Mouse (Mus musculus) forebrain, embryonic 13.5 days (tissue): ENCODE data around the gene Fkbp4. TPM values are rescaled to one million over a fixed set of nuclear protein-coding genes. Genes with fewer than 3 reads are reported as not detected.
A peak's percentile ranks its signal among the peaks of the same experiment; 100 is the strongest.

Experiments
- ATAC-seq: fragments of 200-750 bp; cut with Nextera tagmentation; 2 replicates; pipeline ENCODE4 v1.8.0; 2017
- H3K27ac ChIP-seq: fragments of 300-500 bp; sonication (generic); 2 replicates; pipeline ENCODE4 v1.5.1; 2015; ENCODE audit warnings: inconsistent platforms, mild to moderate bottlenecking, moderate library complexity
- H3K27me3 ChIP-seq: fragments of 300-500 bp; sonication (generic); 2 replicates; pipeline ENCODE4 v1.6.1; 2015; ENCODE audit warnings: mild to moderate bottlenecking, inconsistent platforms
- H3K36me3 ChIP-seq: fragments of 300-500 bp; sonication (generic); 2 replicates; pipeline ENCODE4 v1.6.1; 2015; ENCODE audit warnings: mild to moderate bottlenecking, inconsistent platforms; ENCODE audit not compliant: poor library complexity, severe bottlenecking
- H3K4me1 ChIP-seq: fragments of 300-500 bp; sonication (generic); 2 replicates; pipeline ENCODE4 v1.6.1; 2015; ENCODE audit warnings: inconsistent platforms
- H3K4me2 ChIP-seq: fragments of 300-500 bp; sonication (generic); 2 replicates; pipeline ENCODE4 v1.6.1; 2015; ENCODE audit warnings: inconsistent platforms, mild to moderate bottlenecking, moderate library complexity
- H3K4me3 ChIP-seq: fragments of 300-500 bp; sonication (generic); 2 replicates; pipeline ENCODE4 v1.5.1; 2015; ENCODE audit warnings: mild to moderate bottlenecking, inconsistent platforms
- H3K9ac ChIP-seq: fragments of 300-500 bp; sonication (generic); 2 replicates; pipeline ENCODE4 v1.6.1; 2015; ENCODE audit warnings: mild to moderate bottlenecking, inconsistent platforms
- H3K9me3 ChIP-seq: fragments of 300-500 bp; sonication (generic); replicated peaks from 2 replicates; pipeline ENCODE4 v1.6.1; 2016; ENCODE audit warnings: inconsistent platforms
- WGBS: fragments of 180-500 bp; shearing (Covaris S2); methylation state at CpG from one replicate; pipeline ENCODE4 v1.1.7; 2015; 5-methylcytosine and 5-hydroxymethylcytosine counted together
- polyA plus RNA-seq: library from polyadenylated mRNA; unstranded; fragments of >200 nt; fragmentation: Nextera tagmentation; extraction: Ambion mirVana; gene quantifications from 2 replicates; pipeline ENCODE4 v1.2.1, GENCODE M21; 2015

Gene Fkbp4
- polyA plus RNA-seq, 1 experiment from 2014 or later, result 454 TPM

DNA sequence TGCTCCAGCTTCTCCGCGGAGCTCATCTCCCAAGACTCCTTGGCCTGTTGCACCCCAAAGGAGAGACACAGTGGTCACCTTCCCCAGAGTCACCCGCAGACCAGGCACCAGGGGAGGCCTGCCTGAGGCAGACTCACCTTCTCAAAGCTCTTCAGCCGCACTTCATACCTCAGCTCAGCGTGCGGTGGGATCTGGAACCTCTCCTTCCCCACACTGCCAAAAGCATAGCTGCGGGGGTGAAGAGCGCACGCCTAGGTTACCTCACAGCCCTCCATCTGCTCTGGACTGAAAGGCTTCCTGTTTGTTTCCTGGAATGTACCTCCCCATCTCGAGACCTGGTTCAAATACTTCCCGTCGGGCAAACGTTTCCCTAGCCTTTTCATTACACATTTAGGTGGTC, 4.9 kb downstream of the Fkbp4 start:
- ATAC-seq, result no peak
- Histone ChIP-seq H3K4me1 (peaks cover 23% of the 10 kb centered on the region), H3K4me3 (no peak overlapping the region), H3K4me2 (no peak overlapping the region), H3K27me3 (no peaks in the 10 kb centered on the region), H3K27ac (no peak overlapping the region), H3K9me3 (no peaks in the 10 kb centered on the region), H3K36me3 (peaks cover 80% of the 10 kb centered on the region), H3K9ac (no peak overlapping the region)
- WGBS, result 96% methylated on average over 13 of the region's 13 CpGs

DNA sequence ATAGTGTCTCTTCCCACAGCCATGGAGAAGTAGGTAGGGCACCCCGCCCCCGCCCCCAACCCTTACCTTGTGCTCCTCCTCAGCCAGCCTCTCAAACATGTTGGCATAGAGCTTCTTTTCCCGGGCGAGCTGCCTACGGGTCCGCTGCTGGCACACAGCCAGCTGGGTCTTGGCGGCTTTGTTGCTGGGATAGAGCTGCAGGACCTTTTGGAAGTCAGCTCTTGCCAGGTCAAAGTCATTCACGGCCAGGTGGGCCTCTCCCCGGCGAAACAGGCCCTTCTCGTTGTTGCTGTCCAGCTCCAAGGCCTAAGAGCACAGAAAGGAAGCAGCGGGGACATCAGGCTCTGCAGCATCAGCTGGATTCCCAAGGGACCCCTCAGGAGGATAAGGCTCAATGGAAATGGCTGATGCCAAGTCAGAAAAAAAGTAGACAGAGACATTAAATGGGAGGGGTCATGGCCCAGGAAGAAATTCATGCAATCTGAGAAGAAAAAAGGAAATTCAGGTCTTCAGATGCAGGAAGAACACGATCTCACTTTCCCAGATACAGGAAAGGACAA, 6.0 kb downstream of the Fkbp4 start:
- WGBS, result 74% methylated on average over 13 of the region's 13 CpGs

DNA sequence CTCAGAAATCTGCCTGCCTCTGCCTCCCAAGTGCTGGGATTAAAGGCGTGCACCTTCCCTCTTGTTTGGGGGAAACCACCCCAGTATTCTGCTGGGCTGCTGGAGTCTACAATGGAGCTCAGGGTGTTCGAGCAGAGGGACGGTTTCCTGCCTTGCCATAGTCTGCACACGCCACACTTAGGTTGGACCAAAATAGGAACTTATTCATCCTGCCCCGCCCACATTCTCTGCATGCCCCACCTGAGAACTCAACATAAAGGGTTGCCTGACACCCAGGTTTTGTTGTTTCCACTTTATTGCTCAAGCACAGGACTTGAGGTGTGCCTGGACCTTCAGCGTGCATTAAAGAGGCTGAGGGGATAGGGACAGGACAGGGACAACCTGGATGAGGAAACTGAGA, 8.7 kb downstream of the Fkbp4 start:
- H3K27ac ChIP-seq, result no peak overlapping the region
- ATAC-seq, result no peak

More for the DNA sequence above, 6.0 kb downstream of the Fkbp4 start:
- H3K36me3 ChIP-seq, result peaks cover 91% of the 10 kb centered on the region
- no peak overlapping the region for H3K4me3 ChIP-seq
- H3K4me2 ChIP-seq, result no peak overlapping the region
- ATAC-seq, result no peak
- H3K27ac ChIP-seq, result no peak overlapping the region
- H3K9ac ChIP-seq, result no peak overlapping the region
- peaks cover 23% of the 10 kb centered on the region for H3K4me1 ChIP-seq
- H3K9me3 ChIP-seq, result no peaks in the 10 kb centered on the region
- H3K27me3 ChIP-seq, result no peaks in the 10 kb centered on the region

DNA sequence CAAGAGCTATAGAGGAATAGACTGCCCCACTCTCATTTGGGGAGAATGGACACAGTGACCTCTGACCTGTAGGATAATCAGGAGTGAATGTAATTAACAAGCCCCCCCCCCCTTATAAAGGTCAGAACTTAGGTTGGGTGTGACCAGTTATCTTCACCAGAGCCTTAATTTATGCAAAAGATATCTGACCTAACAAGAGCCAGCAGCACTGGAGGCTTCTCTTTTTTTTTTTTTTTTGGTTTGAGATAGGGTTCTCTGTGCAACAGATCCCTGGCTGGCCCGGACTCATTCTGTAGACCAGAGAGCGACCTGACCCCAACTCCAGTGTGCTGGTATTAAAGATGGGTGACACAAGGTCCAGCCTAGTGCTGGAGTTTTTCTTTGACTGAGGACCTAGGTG, 9.2 kb downstream of the Fkbp4 start:
- Histone ChIP-seq H3K9ac (no peak overlapping the region), H3K4me2 (no peak overlapping the region), H3K9me3 (no peaks in the 10 kb centered on the region), H3K27me3 (no peaks in the 10 kb centered on the region), H3K4me3 (no peak overlapping the region), H3K36me3 (peaks cover 68% of the 10 kb centered on the region), H3K27ac (no peak overlapping the region), H3K4me1 (peaks cover 5% of the 10 kb centered on the region; the same call in 1 of the 2 replicates)
- WGBS, result 97% methylated on average over 2 of the region's 2 CpGs
- no peak for ATAC-seq

More for the DNA sequence above, 8.7 kb downstream of the Fkbp4 start:
- WGBS, result 94% methylated on average over 6 of the region's 6 CpGs
- Histone ChIP-seq H3K4me1 (peaks cover 5% of the 10 kb centered on the region; the same call in 1 of the 2 replicates), H3K36me3 (peaks cover 73% of the 10 kb centered on the region), H3K27me3 (no peaks in the 10 kb centered on the region), H3K9me3 (no peaks in the 10 kb centered on the region), H3K9ac (no peak overlapping the region), H3K4me3 (no peak overlapping the region), H3K4me2 (no peak overlapping the region)

DNA sequence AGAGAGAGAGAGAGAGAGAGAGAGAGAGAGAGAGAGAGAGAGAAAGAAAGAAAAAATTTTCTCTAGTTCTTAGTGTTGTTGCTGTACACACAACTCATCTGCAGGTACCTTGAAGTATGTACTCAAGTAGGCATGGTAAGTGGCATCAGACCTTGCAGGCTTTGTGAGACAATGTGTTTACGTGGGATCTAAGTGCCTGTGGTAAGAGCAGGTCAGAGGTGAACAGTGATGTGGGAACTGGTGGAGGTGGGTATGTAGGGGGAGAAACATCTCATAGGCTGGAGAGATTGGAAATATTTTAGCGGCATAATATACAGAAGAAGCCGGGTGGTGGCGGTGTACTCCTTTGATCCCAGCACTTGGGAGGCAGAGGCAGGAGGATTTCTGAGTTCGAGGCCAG, 10.9 kb downstream of the Fkbp4 start:
- no peak overlapping the region for H3K9ac ChIP-seq
- peaks cover 9% of the 10 kb centered on the region for H3K4me1 ChIP-seq
- 94% methylated on average over 5 of the region's 5 CpGs for WGBS
- peaks cover 51% of the 10 kb centered on the region for H3K36me3 ChIP-seq
- no peak overlapping the region for H3K4me2 ChIP-seq
- no peak overlapping the region for H3K4me3 ChIP-seq
- no peaks in the 10 kb centered on the region for H3K9me3 ChIP-seq
- no peak overlapping the region for H3K27ac ChIP-seq
- no peak for ATAC-seq
- H3K27me3 ChIP-seq, result no peaks in the 10 kb centered on the region

DNA sequence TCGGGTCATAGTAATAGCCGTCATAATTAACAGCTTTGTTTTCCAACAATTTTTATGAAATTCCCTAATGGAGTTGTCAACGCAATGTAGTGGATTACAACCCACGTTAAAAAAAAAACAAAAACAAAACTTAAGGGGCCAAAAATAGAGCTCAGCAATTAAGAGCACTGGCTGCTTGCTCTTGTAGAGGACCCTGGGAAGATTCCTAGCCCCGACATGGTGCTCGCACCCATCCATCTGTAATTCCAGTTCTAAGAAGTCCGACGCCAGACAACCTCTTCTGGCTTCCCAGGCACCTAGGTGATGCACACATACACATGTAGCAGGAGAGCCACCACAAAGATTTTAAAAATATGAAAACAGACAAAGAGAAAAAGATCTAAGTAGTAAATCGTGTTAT, 13.4 kb downstream of the Fkbp4 start:
- Histone ChIP-seq H3K4me3 (peak overlapping the region; percentile 61), H3K27ac (peak overlapping the region; percentile 91), H3K27me3 (no peaks in the 10 kb centered on the region), H3K36me3 (peaks cover 26% of the 10 kb centered on the region), H3K9me3 (no peaks in the 10 kb centered on the region), H3K4me2 (peak overlapping the region; percentile 68), H3K4me1 (peaks cover 7% of the 10 kb centered on the region), H3K9ac (peak overlapping the region; percentile 74)
- ATAC-seq, result no peak; the same call in 1 of the 2 replicates
- WGBS, result 18% methylated on average over 9 of the region's 9 CpGs

DNA sequence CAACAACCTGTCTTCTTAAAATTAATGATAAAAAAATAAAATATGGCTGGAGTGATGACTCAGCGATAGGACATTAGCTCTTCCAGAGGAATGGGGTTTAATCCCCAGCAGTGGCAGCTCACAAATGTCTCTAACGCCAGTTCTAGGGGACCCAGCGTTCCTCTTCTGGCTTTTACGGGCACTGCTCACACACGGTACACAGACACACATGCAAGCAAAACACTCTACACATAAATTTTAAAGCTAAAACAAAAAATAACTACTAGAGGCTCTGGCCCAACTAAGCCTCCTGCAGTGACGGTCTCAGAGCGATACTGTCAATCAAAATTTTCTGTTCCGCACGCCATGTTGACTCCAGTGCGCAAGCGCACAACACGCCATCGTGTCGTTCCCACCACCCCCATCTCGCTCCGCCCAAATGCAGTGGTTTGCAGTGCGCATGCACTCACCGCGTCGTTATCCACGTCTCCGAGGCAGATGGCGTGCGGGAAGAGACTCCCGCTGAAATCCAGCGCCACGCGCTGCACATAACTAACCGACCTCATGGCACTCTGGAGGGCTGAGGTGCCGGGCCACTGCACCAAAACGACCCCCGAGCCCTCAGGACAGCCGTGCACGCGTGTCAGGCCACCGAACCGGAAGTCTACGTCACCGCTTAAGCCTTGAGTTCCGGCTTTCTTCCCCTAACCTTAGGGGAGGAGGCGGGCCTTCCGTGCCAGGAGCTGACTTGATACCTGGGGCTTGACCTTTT, 14.0 kb downstream of the Fkbp4 start, which contains the start of gene Itfg2:
Gene Itfg2 (minus strand): TSS at position 663 of the 751 bp plus-strand sequence.
- H3K4me2 ChIP-seq, result peak within 1 kb of the TSS; percentile 68
- ATAC-seq, result peak; percentile 96
- 0% methylated on average over 42 of the region's 42 CpGs for WGBS

DNA sequence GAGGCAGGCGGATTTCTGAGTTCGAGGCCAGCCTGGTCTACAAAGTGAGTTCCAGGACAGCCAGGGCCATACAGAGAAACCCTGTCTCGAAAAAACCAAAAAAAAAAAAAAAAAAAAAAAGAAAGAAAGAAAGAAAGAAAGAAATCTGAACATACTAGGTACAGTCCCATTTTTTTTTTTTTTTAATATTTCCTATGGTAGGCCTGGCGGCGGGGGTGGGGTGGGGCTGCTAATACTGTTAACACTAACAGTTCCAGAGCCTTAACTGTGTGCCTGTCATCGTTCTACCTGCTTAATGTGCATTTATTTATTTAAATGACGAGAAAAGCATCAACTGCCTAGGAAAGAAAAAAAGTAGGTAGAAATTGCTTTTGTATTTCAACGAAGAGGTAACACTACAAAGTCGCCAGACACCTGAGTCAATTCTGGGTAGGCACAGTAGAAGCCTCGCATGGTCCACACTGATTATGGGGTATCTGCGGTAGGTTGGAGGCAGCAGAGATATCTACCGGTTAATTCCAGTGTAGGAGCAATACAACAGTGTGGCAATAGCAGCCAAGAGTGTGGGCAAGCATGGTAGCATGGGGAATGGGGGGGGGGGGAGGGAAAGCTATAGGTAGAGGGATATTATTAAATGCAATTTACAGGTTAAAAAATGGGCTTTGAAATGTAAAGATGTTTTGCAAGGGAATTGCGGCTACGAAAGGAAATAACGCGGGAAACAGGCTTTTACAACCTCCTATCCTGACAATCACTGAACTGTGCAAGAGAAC, 14.8 kb downstream of the Fkbp4 start:
- H3K4me3 ChIP-seq, result peak overlapping the region; percentile 61
- H3K9ac ChIP-seq, result peak overlapping the region; percentile 74
- peaks cover 15% of the 10 kb centered on the region for H3K36me3 ChIP-seq
- no peaks in the 10 kb centered on the region for H3K9me3 ChIP-seq
- WGBS, result 49% methylated on average over 16 of the region's 16 CpGs
- H3K27me3 ChIP-seq, result no peaks in the 10 kb centered on the region
- H3K27ac ChIP-seq, result peak overlapping the region; percentile 91
- H3K4me2 ChIP-seq, result peak overlapping the region; percentile 68
- H3K4me1 ChIP-seq, result peaks cover 7% of the 10 kb centered on the region
- peak; percentile 47 for ATAC-seq

More for the DNA sequence above, 14.0 kb downstream of the Fkbp4 start, which contains the start of gene Itfg2:
- H3K4me3 ChIP-seq, result peak within 1 kb of the TSS; percentile 61
- no peaks in the 10 kb centered on the region for H3K9me3 ChIP-seq
- peak within 1 kb of the TSS; percentile 91 for H3K27ac ChIP-seq
- peaks cover 23% of the 10 kb centered on the region for H3K36me3 ChIP-seq
- peak within 1 kb of the TSS; percentile 74 for H3K9ac ChIP-seq
- H3K4me1 ChIP-seq, result peaks cover 7% of the 10 kb centered on the region
- no peaks in the 10 kb centered on the region for H3K27me3 ChIP-seq

DNA sequence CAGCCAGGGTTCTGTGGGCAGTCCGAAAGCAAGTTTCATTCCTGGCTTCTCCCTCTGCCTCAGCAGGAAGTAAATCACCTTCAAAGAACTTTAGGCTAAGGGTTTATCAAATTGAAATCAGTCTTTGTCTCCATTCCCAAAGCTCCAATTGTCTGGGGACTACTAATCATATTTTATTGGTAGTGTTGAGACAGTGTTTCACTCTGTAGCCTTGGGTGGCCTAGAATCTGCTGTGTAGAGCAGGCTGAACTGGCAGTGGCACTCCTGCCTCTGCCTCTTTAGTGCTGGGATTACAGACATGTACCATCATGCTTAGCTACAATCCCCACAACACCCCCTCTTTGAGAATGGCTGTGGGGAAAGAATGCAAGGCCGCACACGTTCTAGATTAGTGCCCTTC, 17.0 kb downstream of the Fkbp4 start:
- Histone ChIP-seq H3K4me2 (no peak overlapping the region), H3K27ac (no peak overlapping the region), H3K9ac (no peak overlapping the region), H3K4me1 (peaks cover 7% of the 10 kb centered on the region), H3K4me3 (no peak overlapping the region), H3K36me3 (peaks cover 3% of the 10 kb centered on the region; the same call in 1 of the 2 replicates), H3K27me3 (no peaks in the 10 kb centered on the region), H3K9me3 (no peaks in the 10 kb centered on the region)
- no peak for ATAC-seq
- WGBS, result 95% methylated on average over 3 of the region's 3 CpGs

DNA sequence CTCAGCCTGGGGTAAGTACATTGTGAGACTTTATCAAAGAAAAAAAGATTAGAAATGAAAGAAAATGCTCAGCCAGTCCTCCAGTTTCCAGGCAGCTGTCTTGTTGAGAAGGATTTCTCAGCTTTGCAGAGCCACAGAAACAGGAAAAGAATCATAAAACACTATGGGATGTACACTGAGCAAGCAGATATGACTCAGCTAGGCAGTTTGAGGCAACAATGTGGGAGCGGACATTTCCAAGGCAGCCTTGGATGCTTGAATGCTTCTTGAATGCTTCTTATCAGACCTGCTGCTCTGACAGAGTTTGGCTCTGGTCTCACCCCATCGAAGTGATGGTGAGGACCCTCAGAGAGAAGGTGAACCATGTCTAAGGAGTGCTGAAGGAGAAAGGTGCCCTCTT, 17.4 kb downstream of the Fkbp4 start:
- Histone ChIP-seq H3K27me3 (no peaks in the 10 kb centered on the region), H3K9ac (no peak overlapping the region), H3K36me3 (peaks cover 5% of the 10 kb centered on the region; the same call in 1 of the 2 replicates), H3K4me3 (no peak overlapping the region), H3K4me1 (peaks cover 7% of the 10 kb centered on the region), H3K9me3 (no peaks in the 10 kb centered on the region), H3K4me2 (no peak overlapping the region), H3K27ac (no peak overlapping the region)
- WGBS, result 98% methylated on average over 2 of the region's 2 CpGs
- no peak for ATAC-seq

DNA sequence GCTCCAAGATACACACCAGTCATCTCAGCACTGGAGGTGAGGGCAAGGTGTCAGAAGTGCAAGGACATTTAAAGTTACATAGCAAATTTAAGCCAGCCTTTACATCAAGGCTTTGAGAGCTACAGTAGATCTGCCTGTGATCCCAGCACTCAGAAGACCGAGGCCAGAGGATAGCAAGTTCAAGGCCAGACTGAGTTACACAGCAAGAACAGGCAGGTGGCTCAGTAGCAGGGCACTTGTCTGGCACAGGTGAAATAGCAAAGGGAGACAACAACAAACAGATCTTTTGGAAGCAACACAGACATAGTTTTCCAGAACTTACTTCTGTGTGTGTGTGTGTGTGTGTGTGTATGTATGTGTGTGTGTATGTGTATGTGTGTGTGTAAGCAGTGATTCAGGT, 20.4 kb downstream of the Fkbp4 start:
- Histone ChIP-seq H3K4me2 (no peak overlapping the region), H3K4me3 (no peak overlapping the region), H3K9me3 (no peaks in the 10 kb centered on the region), H3K4me1 (no peaks in the 10 kb centered on the region), H3K9ac (no peak overlapping the region), H3K27me3 (no peaks in the 10 kb centered on the region), H3K27ac (no peak overlapping the region), H3K36me3 (peaks cover 21% of the 10 kb centered on the region)
- WGBS, result 93% methylated on average over 1 of the region's 1 CpGs
- ATAC-seq, result no peak

DNA sequence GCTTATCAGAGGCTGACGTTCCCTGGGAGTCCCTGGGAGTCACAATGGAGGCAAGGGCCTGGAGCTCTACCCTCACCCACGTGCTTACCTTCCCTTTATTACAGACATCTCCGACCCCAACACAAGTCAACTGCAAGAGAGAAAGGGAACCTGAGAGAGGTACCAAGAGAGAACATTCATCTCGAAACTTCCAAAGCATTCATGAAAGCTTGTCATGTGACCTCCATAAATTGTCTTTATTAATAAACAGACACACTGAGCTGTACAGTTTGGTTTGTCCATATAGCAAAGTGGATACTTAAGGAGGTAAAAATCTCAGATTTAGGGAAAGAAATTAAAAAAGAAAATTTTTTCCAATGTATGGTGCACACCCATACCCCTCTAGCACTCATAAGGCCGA, 22.3 kb downstream of the Fkbp4 start:
- no peak overlapping the region for H3K4me3 ChIP-seq
- H3K4me1 ChIP-seq, result no peaks in the 10 kb centered on the region
- 92% methylated on average over 5 of the region's 5 CpGs for WGBS
- H3K4me2 ChIP-seq, result no peak overlapping the region
- H3K27me3 ChIP-seq, result no peaks in the 10 kb centered on the region
- ATAC-seq, result no peak
- no peak overlapping the region for H3K27ac ChIP-seq
- no peak overlapping the region for H3K9ac ChIP-seq
- H3K36me3 ChIP-seq, result peaks cover 40% of the 10 kb centered on the region
- no peaks in the 10 kb centered on the region for H3K9me3 ChIP-seq
